Mouse (Mus musculus) limb, embryonic 12.5 days (tissue): ENCODE measurements at regions not wholly inside any gene's neighbourhood (a gene's known extent, or its start where the extent isn't known, plus 50 kb on each side); places are given as distances from the start of the nearest gene placed in this dataset.

Experiments
- ATAC-seq: fragments of 200-750 bp; cut with Nextera tagmentation; 2 replicates; pipeline ENCODE4 v1.8.0; 2017; ENCODE audit warnings: low read depth, moderate TSS enrichment; ENCODE audit not compliant: insufficient number of reproducible peaks, insufficient read depth, low FRiP score, low TSS enrichment
- H3K27ac ChIP-seq: fragments of 300-500 bp; sonication (generic); 2 replicates; pipeline ENCODE4 v1.5.1; 2016; ENCODE audit warnings: mild to moderate bottlenecking, moderate library complexity
- H3K27me3 ChIP-seq: fragments of 300-500 bp; sonication (generic); 2 replicates; pipeline ENCODE4 v1.6.1; 2016; ENCODE audit warnings: mild to moderate bottlenecking, moderate library complexity
- H3K36me3 ChIP-seq: fragments of 300-500 bp; sonication (generic); 2 replicates; pipeline ENCODE4 v1.6.1; 2016; ENCODE audit warnings: mild to moderate bottlenecking, moderate library complexity
- H3K4me1 ChIP-seq: fragments of 300-500 bp; sonication (generic); replicated peaks from 2 replicates; pipeline ENCODE4 v1.6.1; 2016
- H3K4me2 ChIP-seq: fragments of 300-500 bp; sonication (generic); 2 replicates; pipeline ENCODE4 v1.6.1; 2016; ENCODE audit warnings: mild to moderate bottlenecking, moderate library complexity
- H3K4me3 ChIP-seq: fragments of 300-500 bp; sonication (generic); replicated peaks from 2 replicates; pipeline ENCODE4 v1.5.1; 2016; ENCODE audit warnings: mild to moderate bottlenecking
- H3K9ac ChIP-seq: fragments of 300-500 bp; sonication (generic); replicated peaks from 2 replicates; pipeline ENCODE4 v1.6.1; 2016; ENCODE audit warnings: mild to moderate bottlenecking, moderate library complexity
- H3K9me3 ChIP-seq: fragments of 300-500 bp; sonication (generic); 2 replicates; pipeline ENCODE4 v1.6.1; 2016; ENCODE audit warnings: mild to moderate bottlenecking, moderate library complexity
- WGBS: fragments of 180-500 bp; shearing (Covaris S2); methylation state at CpG from one replicate; pipeline ENCODE4 v1.1.7; 2016; 5-methylcytosine and 5-hydroxymethylcytosine counted together

- no peak for ATAC-seq
- Histone ChIP-seq H3K9me3 (no peaks in the 10 kb centered on the region), H3K4me3 (no peak overlapping the region), H3K27ac (no peak overlapping the region), H3K27me3 (no peaks in the 10 kb centered on the region), H3K36me3 (no peaks in the 10 kb centered on the region), H3K9ac (no peak overlapping the region), H3K4me2 (no peak overlapping the region), H3K4me1 (peaks cover 4% of the 10 kb centered on the region; the same call in 1 of the 2 replicates)
- WGBS, result 42% methylated on average over 4 of the region's 4 CpGs
These were observed 265.3 kb upstream of the Gm6657 start for GRCm38 (mm10) chr12:77928729-77929128.

- H3K9me3 ChIP-seq, result no peaks in the 10 kb centered on the region
- 82% methylated on average over 1 of the region's 1 CpGs for WGBS
- H3K9ac ChIP-seq, result no peak overlapping the region
- peaks cover 4% of the 10 kb centered on the region; the same call in 1 of the 2 replicates for H3K4me1 ChIP-seq
- no peaks in the 10 kb centered on the region for H3K36me3 ChIP-seq
- H3K27me3 ChIP-seq, result no peaks in the 10 kb centered on the region
- H3K27ac ChIP-seq, result no peak overlapping the region
- H3K4me2 ChIP-seq, result no peak overlapping the region
- no peak overlapping the region for H3K4me3 ChIP-seq
- no peak for ATAC-seq
These were observed 264.5 kb upstream of the Gm6657 start for GRCm38 (mm10) chr12:77929571-77929970.

DNA sequence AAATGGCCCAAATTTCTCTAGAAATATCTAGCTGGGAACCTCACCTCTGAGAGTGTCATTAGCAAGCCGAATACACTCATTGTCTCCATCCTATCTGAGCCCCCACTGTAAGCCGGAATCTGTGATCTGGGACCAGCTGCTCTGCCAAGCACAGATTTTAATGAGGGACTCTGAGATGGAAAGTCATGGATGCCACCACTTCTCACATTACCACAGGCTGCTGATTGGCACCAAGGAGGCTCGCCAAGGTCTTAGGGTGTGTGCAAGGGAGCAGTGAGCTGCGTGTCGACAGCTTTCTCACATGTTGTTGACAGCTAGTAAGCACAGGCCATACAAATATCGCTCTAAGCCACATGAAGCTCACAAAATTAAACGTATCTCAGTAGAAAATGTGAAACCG lies 250.1 kb upstream of the Gm6657 start:
- Histone ChIP-seq H3K4me2 (no peak overlapping the region), H3K9ac (no peak overlapping the region), H3K27me3 (no peaks in the 10 kb centered on the region), H3K36me3 (no peaks in the 10 kb centered on the region), H3K9me3 (no peaks in the 10 kb centered on the region), H3K4me1 (no peaks in the 10 kb centered on the region), H3K4me3 (no peak overlapping the region), H3K27ac (no peak overlapping the region)
- 61% methylated on average over 8 of the region's 8 CpGs for WGBS
- ATAC-seq, result no peak

DNA sequence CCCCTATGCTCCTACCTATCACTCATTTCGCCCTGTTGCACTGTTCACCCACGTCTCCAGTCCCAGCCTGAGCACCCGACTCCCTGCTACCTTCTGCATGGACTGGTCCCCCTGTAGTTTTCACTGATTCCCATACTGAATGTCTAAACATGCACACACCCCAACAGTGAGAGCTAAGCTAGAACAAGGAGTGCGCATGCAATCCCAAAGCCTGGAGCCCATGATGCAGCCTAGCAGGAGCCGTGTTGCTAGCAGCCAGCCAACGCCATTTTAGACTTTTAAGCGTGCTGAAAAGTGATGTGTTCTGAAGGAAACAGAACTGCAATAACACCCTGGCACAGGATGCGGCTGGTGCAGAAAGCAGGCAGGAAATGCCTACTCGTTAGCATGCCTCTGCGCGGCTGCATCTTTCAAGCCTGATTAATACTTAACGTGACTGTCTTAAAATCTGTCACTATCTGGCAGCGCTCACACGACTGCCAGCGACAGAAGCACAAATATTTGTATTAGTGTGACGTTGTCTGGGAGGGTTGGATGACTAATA lies 244.5 kb upstream of the Gm6657 start:
- Histone ChIP-seq H3K36me3 (no peaks in the 10 kb centered on the region), H3K4me2 (peak overlapping the region; percentile 59), H3K9ac (0 out of 2 replicates have a peak overlapping the region, but pooled peaks have one; percentile 23), H3K4me1 (peaks cover 6% of the 10 kb centered on the region; the same call in 1 of the 2 replicates), H3K9me3 (no peaks in the 10 kb centered on the region), H3K27me3 (no peaks in the 10 kb centered on the region), H3K27ac (no peak overlapping the region), H3K4me3 (peak overlapping the region; percentile 31)
- 25% methylated on average over 16 of the region's 16 CpGs for WGBS
- ATAC-seq, result no peak

DNA sequence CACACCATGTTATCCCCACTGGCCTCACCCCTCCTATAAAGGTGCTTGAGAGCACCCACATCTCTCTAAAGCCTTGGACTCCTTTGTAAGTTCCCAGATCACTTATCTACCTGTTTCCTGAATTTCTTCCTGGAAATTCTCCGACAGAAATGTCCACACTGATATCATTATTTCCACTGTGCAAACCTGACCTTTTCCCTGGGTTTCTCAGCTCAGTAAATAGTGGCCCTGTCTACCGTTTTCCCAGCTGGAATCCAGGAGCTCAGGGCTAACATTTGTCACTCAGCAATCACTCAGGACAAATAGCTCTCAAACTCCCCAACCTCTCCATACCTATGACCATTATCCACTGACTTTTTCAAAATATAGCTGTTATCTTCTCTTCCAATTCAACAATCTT lies 241.6 kb upstream of the Gm6657 start:
- H3K36me3 ChIP-seq, result no peaks in the 10 kb centered on the region
- H3K4me3 ChIP-seq, result no peak overlapping the region
- no peak overlapping the region for H3K27ac ChIP-seq
- no peak overlapping the region for H3K9ac ChIP-seq
- no peaks in the 10 kb centered on the region for H3K9me3 ChIP-seq
- no peak overlapping the region for H3K4me2 ChIP-seq
- peaks cover 6% of the 10 kb centered on the region; the same call in 1 of the 2 replicates for H3K4me1 ChIP-seq
- no peaks in the 10 kb centered on the region for H3K27me3 ChIP-seq
- WGBS, result 49% methylated on average over 2 of the region's 2 CpGs
- no peak for ATAC-seq

- H3K4me2 ChIP-seq, result no peak overlapping the region
- H3K9ac ChIP-seq, result no peak overlapping the region
- no peaks in the 10 kb centered on the region for H3K4me1 ChIP-seq
- 92% methylated on average over 6 of the region's 6 CpGs for WGBS
- no peak for ATAC-seq
- no peaks in the 10 kb centered on the region for H3K36me3 ChIP-seq
- no peaks in the 10 kb centered on the region for H3K9me3 ChIP-seq
- no peaks in the 10 kb centered on the region for H3K27me3 ChIP-seq
- H3K27ac ChIP-seq, result no peak overlapping the region
- H3K4me3 ChIP-seq, result no peak overlapping the region
These were observed 231.4 kb upstream of the Gm6657 start for GRCm38 (mm10) chr12:77962631-77963030.

DNA sequence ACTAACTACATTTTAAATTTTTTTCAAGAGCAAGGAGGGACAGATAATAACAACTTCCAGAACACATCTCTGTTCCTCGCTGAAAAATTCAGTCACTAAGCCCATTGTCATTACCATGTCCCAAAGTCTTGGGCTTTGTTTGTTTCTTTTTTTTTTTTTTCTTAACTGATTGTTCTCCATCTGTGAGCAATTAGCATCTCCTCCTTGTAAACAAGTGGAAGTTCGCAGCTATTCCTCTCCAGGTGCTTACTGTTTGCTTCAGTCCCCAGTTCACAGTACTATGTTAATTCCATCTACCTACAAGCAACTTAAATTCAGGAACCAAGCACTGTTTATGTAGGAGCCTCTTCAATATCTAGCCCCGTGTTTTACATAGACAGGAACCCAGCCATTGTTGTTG lies 225.5 kb upstream of the Gm6657 start:
- no peaks in the 10 kb centered on the region for H3K36me3 ChIP-seq
- 40% methylated on average over 3 of the region's 3 CpGs for WGBS
- H3K4me2 ChIP-seq, result no peak overlapping the region
- no peaks in the 10 kb centered on the region for H3K9me3 ChIP-seq
- no peak overlapping the region for H3K4me3 ChIP-seq
- ATAC-seq, result no peak
- no peaks in the 10 kb centered on the region for H3K4me1 ChIP-seq
- no peak overlapping the region for H3K9ac ChIP-seq
- no peaks in the 10 kb centered on the region for H3K27me3 ChIP-seq
- no peak overlapping the region for H3K27ac ChIP-seq

DNA sequence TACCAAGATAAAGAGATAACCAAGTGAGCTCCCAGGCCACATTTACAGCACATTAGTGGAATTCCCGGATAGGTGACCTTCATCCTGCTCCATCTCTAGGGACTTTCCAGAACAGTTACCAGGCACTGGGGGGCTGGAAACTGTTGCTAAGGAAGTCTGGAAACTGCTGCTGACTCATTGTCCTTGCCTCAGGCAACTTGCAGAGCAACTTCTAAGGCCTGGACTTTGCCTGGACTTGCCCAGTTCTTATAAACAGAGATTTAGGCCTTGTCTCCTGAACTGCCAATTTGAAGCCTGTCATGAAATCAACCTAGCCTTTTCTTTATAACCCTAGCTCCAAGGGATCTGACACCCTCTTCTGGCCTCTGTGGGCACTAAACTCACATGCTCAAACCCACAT lies 224.0 kb upstream of the Gm6657 start:
- 70% methylated on average over 1 of the region's 1 CpGs for WGBS
- Histone ChIP-seq H3K4me1 (no peaks in the 10 kb centered on the region), H3K4me3 (no peak overlapping the region), H3K9me3 (no peaks in the 10 kb centered on the region), H3K27me3 (no peaks in the 10 kb centered on the region), H3K4me2 (no peak overlapping the region), H3K27ac (no peak overlapping the region), H3K9ac (no peak overlapping the region), H3K36me3 (no peaks in the 10 kb centered on the region)
- ATAC-seq, result no peak

DNA sequence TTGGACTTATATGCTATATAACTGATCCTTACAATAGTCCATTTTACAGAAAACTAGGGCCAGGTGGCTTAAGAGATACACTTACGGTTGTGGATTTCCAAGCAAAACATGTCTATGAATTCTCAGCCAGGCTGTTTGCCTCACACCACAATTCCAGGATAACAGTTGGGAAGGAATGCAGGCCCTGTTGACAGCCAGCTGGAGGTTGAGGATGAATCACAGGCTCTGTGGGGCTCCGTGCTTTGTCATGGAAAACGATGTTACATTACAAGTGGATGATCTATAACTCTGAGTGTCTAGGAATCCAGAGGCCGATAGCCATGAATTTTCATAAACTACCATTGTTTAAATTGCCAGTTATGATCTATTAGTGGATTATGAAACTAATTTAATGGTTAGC lies 221.9 kb upstream of the Gm6657 start:
- no peak for ATAC-seq
- no peak overlapping the region for H3K4me2 ChIP-seq
- no peaks in the 10 kb centered on the region for H3K4me1 ChIP-seq
- no peaks in the 10 kb centered on the region for H3K9me3 ChIP-seq
- H3K27ac ChIP-seq, result no peak overlapping the region
- H3K9ac ChIP-seq, result no peak overlapping the region
- no peak overlapping the region for H3K4me3 ChIP-seq
- 67% methylated on average over 4 of the region's 4 CpGs for WGBS
- H3K27me3 ChIP-seq, result no peaks in the 10 kb centered on the region
- H3K36me3 ChIP-seq, result no peaks in the 10 kb centered on the region

GRCm38 (mm10) chr12:77976952-77977351 lies 217.1 kb upstream of the Gm6657 start:
- Histone ChIP-seq H3K36me3 (no peaks in the 10 kb centered on the region), H3K9me3 (no peaks in the 10 kb centered on the region), H3K9ac (no peak overlapping the region), H3K27me3 (no peaks in the 10 kb centered on the region), H3K4me2 (no peak overlapping the region), H3K4me1 (no peaks in the 10 kb centered on the region), H3K27ac (no peak overlapping the region), H3K4me3 (no peak overlapping the region)
- no peak for ATAC-seq
- WGBS, result 74% methylated on average over 2 of the region's 2 CpGs

DNA sequence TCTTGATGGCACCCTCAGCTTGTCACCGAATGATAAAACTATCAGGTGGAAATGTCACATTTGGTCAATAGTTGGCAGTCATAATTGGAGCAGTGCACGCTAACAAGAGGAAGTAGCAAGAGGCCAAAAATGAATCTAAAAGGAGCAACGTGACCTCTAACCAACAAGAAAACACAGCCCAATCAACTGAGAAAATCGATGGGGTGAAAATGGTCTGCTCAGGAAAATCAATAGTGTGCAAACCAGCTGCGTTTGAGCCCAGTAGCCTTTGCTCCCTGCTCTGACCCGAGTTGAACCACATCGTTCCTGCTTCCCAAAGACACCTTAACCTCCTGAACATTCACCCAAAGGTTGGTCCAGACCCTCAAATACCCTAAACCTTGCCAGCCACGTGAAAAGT lies 207.3 kb upstream of the Gm6657 start:
- H3K4me3 ChIP-seq, result no peak overlapping the region
- no peaks in the 10 kb centered on the region for H3K9me3 ChIP-seq
- no peak overlapping the region for H3K9ac ChIP-seq
- H3K4me1 ChIP-seq, result peaks cover 5% of the 10 kb centered on the region
- no peaks in the 10 kb centered on the region for H3K36me3 ChIP-seq
- H3K27ac ChIP-seq, result no peak overlapping the region
- WGBS, result 80% methylated on average over 8 of the region's 8 CpGs
- no peak for ATAC-seq
- no peak overlapping the region for H3K4me2 ChIP-seq
- H3K27me3 ChIP-seq, result no peaks in the 10 kb centered on the region

GRCm38 (mm10) chr12:77989766-77990165 lies 204.3 kb upstream of the Gm6657 start:
- no peak overlapping the region for H3K4me3 ChIP-seq
- ATAC-seq, result no peak
- H3K4me1 ChIP-seq, result peaks cover 8% of the 10 kb centered on the region
- H3K27ac ChIP-seq, result peak overlapping the region; percentile 70
- H3K9me3 ChIP-seq, result no peaks in the 10 kb centered on the region
- H3K27me3 ChIP-seq, result no peaks in the 10 kb centered on the region
- no peaks in the 10 kb centered on the region for H3K36me3 ChIP-seq
- H3K9ac ChIP-seq, result no peak overlapping the region
- no peak overlapping the region for H3K4me2 ChIP-seq
- WGBS, result 22% methylated on average over 3 of the region's 3 CpGs
